Mouse (Mus musculus) myocyte (in vitro differentiated cells): ENCODE data around the gene Srsf12. TPM values are rescaled to one million over a fixed set of nuclear protein-coding genes. Genes with fewer than 3 reads are reported as not detected.

Source experiments
- H3K27me3 ChIP-seq: one replicate; pipeline ENCODE4 v1.6.1; 2011; ENCODE audit not compliant: control insufficient read depth, insufficient read depth, insufficient read length
- H3K36me3 ChIP-seq: one replicate; pipeline ENCODE4 v1.6.1; 2011; ENCODE audit not compliant: control insufficient read depth, insufficient read depth
- H3K4me2 ChIP-seq: one replicate; pipeline ENCODE4 v1.6.1; 2011; ENCODE audit warnings: low read depth, control low read depth
- H3K4me3 ChIP-seq: one replicate; pipeline ENCODE4 v1.5.1; 2011; ENCODE audit warnings: mild to moderate bottlenecking, control low read depth, moderate library complexity
- H3K79me2 ChIP-seq: one replicate; pipeline ENCODE4 v1.6.1; 2011; ENCODE audit not compliant: control insufficient read depth, insufficient read depth
- H3ac ChIP-seq: one replicate; pipeline ENCODE4 v1.6.1; 2011; ENCODE audit not compliant: control insufficient read depth, insufficient read length
- CEBPB ChIP-seq: IDR thresholded peaks from 2 replicates; pipeline ENCODE4 v1.6.1; 2011; ENCODE audit warnings: mild to moderate bottlenecking, moderate library complexity; ENCODE audit not compliant: poor library complexity, insufficient read depth, severe bottlenecking
- E2F4 ChIP-seq: IDR thresholded peaks from one replicate; pipeline ENCODE4 v1.6.1; 2011; ENCODE audit warnings: mild to moderate bottlenecking, control low read depth, moderate library complexity; ENCODE audit not compliant: insufficient read depth
- MAX ChIP-seq: IDR thresholded peaks from one replicate; pipeline ENCODE4 v1.6.1; 2011; ENCODE audit warnings: low read depth, mild to moderate bottlenecking, control low read depth
- MYOD1 ChIP-seq, 3 experiments: IDR thresholded peaks; one replicate each; pipeline ENCODE4 v1.6.1; 2011; ENCODE audit warnings: control low read depth in 2 of 3, low read depth in 2 of 3, mild to moderate bottlenecking in 2 of 3, moderate library complexity in 1 of 3; ENCODE audit not compliant: insufficient read length in 2 of 3, control insufficient read depth in 1 of 3
- MYOG ChIP-seq, 3 experiments: IDR thresholded peaks; one replicate each; pipeline ENCODE4 v1.6.1; 2011; ENCODE audit warnings: control low read depth in 2 of 3, low read depth in 2 of 3, mild to moderate bottlenecking in 2 of 3; ENCODE audit not compliant: insufficient read length in 2 of 3, control insufficient read depth in 1 of 3, insufficient read depth in 1 of 3
- POLR2A ChIP-seq: IDR thresholded peaks from one replicate; pipeline ENCODE4 v1.6.1; 2011; ENCODE audit warnings: low read depth, mild to moderate bottlenecking, control low read depth, moderate library complexity; ENCODE audit not compliant: insufficient read length
- POLR2AphosphoS2 ChIP-seq: IDR thresholded peaks from one replicate; pipeline ENCODE4 v1.6.1; 2011; ENCODE audit warnings: low read depth, control low read depth; ENCODE audit not compliant: insufficient read length
- REST ChIP-seq: IDR thresholded peaks from one replicate; pipeline ENCODE4 v1.6.1; 2011; ENCODE audit warnings: mild to moderate bottlenecking, control low read depth, moderate library complexity; ENCODE audit not compliant: insufficient read depth, insufficient read length
- SRF ChIP-seq: IDR thresholded peaks from one replicate; pipeline ENCODE4 v1.6.1; 2011; ENCODE audit warnings: low read depth; ENCODE audit not compliant: control insufficient read depth, insufficient read length
- TCF12 ChIP-seq: IDR thresholded peaks from one replicate; pipeline ENCODE4 v1.6.1; 2011; ENCODE audit warnings: mild to moderate bottlenecking, control low read depth; ENCODE audit not compliant: poor library complexity, insufficient read depth, severe bottlenecking
- TCF3 ChIP-seq: IDR thresholded peaks from one replicate; pipeline ENCODE4 v1.6.1; 2011; ENCODE audit warnings: low read depth, control low read depth; ENCODE audit not compliant: insufficient read length
- USF1 ChIP-seq: IDR thresholded peaks from one replicate; pipeline ENCODE4 v1.6.1; 2011; ENCODE audit warnings: low read depth, mild to moderate bottlenecking, control low read depth, moderate library complexity
- polyA plus RNA-seq: library from polyadenylated mRNA; unstranded; fragments of >200 nt; fragmentation: generic; extraction: Trizol; gene quantifications from one replicate; pipeline ENCODE4 v1.2.1, GENCODE M21; 2012; ENCODE audit warnings: missing spikeins

Gene Srsf12
- polyA plus RNA-seq, 1 experiment, result not detected

DNA sequence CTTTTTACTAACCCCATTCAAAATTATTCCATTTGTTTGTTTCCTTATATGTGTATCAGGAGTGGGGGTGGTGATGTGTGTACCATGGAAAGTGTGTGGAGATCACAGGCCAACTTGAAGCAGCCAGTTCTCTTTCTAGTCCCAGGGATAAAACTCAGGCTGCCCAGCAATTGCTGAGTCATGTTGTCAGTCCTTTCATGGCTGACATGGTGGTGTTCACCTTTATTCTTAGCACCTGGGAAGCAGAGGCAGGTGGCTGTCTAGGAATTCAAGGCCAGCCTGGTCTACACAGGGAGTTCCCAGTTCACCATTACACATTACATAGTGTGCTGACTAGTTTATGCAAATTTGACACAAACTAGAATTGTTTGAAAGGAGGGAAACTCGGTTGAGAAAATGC is 54.1 kb downstream of the Srsf12 start:
- H3ac ChIP-seq, result no peak overlapping the region

DNA sequence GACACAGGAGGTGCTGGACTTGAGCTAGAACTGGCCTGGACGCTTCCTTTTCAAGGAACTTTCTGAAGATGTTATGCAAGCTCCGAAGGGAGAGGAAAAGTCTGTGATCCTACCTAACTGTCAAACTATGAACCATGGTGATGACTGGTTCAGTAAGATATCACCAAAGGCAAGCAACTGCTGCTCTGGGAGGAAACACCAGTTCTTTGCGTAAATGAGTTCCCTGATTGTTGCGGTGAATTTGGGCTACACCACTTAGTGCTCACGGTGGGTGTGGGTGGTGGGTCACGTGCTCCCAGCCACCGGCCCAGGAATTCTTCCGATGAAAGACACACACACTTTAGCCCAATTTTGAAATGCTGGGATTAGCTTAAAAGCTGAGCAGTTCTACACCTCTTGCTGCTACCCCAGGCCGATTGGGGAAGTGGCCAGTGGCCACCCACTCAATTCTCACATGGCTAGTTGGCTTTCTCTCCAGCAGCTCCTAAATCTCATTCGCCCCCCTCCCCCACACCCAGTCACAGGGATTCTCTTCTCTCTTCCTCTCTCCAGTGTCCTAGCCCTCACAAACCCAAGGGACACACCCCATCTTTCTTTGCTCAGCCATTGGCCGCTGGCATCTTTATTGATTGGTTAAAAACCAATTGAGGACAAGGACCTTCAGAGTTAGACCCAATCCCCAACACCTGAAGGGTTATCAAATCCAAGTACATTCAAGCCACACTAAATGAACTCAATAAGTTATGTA is 56.4 kb downstream of the Srsf12 start:
- no peaks in the 10 kb centered on the region for H3K79me2 ChIP-seq
- TF ChIP-seq SRF (no peak), POLR2A (no peak), POLR2AphosphoS2 (no peak), MYOG (IDR thresholded peaks at IDR 0.05; ENCODE audit: control insufficient read depth in 1 of 3, insufficient read depth in 1 of 3, insufficient read length in 2 of 3, low read depth in 2 of 3) (no peak), MYOD1 (IDR thresholded peaks at IDR 0.05; ENCODE audit: control insufficient read depth in 1 of 3, insufficient read length in 2 of 3, low read depth in 2 of 3) (no peak), TCF3 (no peak), USF1 (no peak), REST (no peak), E2F4 (no peak), CEBPB (no peak), MAX (no peak), TCF12 (no peak)
- no peak overlapping the region for H3K4me2 ChIP-seq

More for the DNA sequence above, 54.1 kb downstream of the Srsf12 start:
- H3K36me3 ChIP-seq, result no peaks in the 10 kb centered on the region
- TF ChIP-seq SRF (no peak), POLR2AphosphoS2 (no peak)
- H3K4me2 ChIP-seq, result no peak overlapping the region
- H3K4me3 ChIP-seq, result no peak overlapping the region
- H3K27me3 ChIP-seq, result no peaks in the 10 kb centered on the region
- no peaks in the 10 kb centered on the region for H3K79me2 ChIP-seq

DNA sequence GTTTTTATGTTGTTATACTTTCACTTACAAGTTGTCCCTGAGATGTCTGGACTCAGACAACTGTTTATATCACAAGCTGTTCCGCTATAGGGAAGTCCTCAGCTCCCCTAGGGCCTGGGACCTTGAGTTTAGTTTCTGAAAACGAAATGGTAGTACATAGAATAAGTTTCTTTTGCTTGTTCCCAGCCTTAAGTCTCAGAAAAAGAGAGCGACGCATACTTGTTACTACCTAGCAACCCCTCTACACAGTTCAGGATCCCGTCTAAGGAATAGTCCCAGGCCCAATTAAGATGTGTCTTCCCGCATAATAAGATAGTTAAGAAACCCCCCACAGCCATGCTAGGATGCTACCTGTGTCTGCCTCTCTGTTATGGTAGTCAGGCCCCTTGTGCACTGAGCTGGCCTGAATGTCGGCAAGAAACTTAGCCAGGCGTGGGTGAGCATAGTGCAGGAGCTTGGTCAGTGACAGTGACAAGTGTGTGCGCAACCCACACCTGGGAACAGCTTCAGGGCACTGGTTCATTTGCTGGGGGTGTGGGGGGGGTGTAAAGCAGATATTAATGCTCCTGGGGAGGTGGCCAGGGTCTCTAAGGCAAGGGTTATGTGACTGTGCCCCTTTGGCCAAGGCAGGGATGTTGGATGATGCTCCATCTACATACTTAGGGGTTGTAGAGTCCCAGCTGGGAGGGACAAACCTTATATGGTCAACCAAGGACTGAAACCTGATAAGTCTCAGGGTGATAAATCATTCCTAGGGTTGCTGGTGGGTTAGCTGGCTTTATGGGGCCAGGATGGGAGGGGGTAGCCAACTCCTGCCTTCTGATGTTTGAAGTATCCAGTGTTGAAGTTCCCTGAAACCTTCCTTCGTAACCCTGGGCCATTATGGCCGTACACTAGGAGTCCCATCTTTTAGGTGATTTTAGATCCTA is 61.9 kb downstream of the Srsf12 start:
- H3K4me3 ChIP-seq, result no peak overlapping the region
- no peaks in the 10 kb centered on the region for H3K36me3 ChIP-seq
- no peak overlapping the region for H3ac ChIP-seq
- TF ChIP-seq POLR2A (no peak), REST (no peak), CEBPB (no peak), TCF3 (no peak), SRF (no peak), USF1 (no peak), MAX (no peak), MYOD1 (IDR thresholded peaks at IDR 0.05; ENCODE audit: control insufficient read depth in 1 of 3, insufficient read length in 2 of 3, low read depth in 2 of 3) (no peak), E2F4 (no peak), MYOG (IDR thresholded peaks at IDR 0.05; ENCODE audit: control insufficient read depth in 1 of 3, insufficient read depth in 1 of 3, insufficient read length in 2 of 3, low read depth in 2 of 3) (no peak), POLR2AphosphoS2 (no peak), TCF12 (no peak)
- H3K27me3 ChIP-seq, result no peaks in the 10 kb centered on the region
- H3K4me2 ChIP-seq, result no peak overlapping the region
- H3K79me2 ChIP-seq, result no peaks in the 10 kb centered on the region

More for the DNA sequence above, 56.4 kb downstream of the Srsf12 start:
- Histone ChIP-seq H3K27me3 (no peaks in the 10 kb centered on the region), H3K4me3 (no peak overlapping the region), H3K36me3 (no peaks in the 10 kb centered on the region), H3ac (no peak overlapping the region)

DNA sequence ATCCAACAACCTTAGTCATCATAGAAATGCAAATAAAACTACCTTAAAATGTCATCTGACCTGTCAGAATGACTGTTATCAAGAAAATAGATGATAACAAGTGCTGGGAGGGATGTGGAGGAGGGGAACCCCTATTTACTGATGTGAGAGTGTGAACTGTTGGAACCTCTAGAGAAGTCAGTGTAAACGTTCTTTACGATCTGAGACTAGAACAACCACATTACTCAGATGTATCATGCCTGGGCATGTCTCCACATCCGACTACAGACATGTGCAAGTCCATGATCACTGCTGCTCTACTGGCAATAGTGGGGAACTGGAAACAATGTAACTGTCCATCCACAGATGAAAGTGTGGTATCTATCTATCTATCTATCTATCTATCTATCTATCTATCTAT is 64.6 kb downstream of the Srsf12 start:
- H3K4me2 ChIP-seq, result no peak overlapping the region
- H3K27me3 ChIP-seq, result no peaks in the 10 kb centered on the region
- no peak overlapping the region for H3ac ChIP-seq
- H3K79me2 ChIP-seq, result no peaks in the 10 kb centered on the region
- no peak overlapping the region for H3K4me3 ChIP-seq
- TF ChIP-seq POLR2AphosphoS2, result no peak
- TF ChIP-seq CEBPB, result no peak
- TF ChIP-seq MYOD1 (IDR thresholded peaks at IDR 0.05; ENCODE audit: control insufficient read depth in 1 of 3, insufficient read length in 2 of 3, low read depth in 2 of 3), result no peak
- TF ChIP-seq SRF, result no peak
- TF ChIP-seq TCF3, result no peak
- no peak for TF ChIP-seq MAX
- TF ChIP-seq E2F4, result no peak
- TF ChIP-seq USF1, result no peak
- no peak for TF ChIP-seq TCF12
- no peak for TF ChIP-seq POLR2A
- H3K36me3 ChIP-seq, result no peaks in the 10 kb centered on the region
